Mouse (Mus musculus): Measurements from ENCODE around the gene Sult4a1. TPM values are rescaled to one million over a fixed set of nuclear protein-coding genes. Genes with fewer than 3 reads are reported as not detected.

Gene Sult4a1
- polyA plus RNA-seq, 1 experiment, result not detected

DNA sequence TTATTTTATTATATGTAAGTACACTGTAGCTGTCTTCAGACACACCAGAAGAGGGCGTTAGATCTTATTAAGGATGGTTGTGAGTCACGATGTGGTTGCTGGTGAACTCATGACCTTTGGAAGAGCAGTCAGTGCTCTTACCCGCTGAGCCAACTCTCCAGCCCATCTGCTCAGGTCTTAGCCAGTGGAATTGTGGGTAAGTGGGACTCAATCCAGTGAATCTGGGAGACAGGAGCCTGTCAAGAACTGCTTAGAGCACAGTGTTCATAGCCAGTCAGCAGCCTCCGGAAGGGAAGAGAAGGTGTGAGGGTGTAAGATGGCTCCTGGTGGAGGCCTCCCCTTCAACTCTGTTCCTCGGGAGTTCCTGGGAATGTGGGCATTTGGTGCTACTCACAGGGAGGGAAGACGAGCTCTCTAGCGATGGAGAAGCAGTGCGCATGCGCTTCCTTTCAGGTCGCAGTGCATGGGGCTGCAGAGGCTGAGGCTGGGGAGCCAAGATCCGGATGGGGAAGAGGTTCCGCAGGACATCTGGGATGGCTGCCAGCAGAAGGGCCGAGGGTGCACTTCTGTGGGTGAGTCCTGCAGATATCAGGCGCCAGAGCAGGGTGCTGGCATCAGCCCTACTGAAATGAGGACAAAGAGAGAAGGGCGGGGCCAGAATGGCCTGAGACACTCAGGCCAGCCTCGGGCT lies 25.7 kb upstream of the Sult4a1 start:
- H3K4me1 ChIP-seq (ENCODE audit: control insufficient read depth, insufficient read depth, low read length), result peaks cover 8% of the 10 kb centered on the region
- H3K4me3 ChIP-seq (ENCODE audit: insufficient read depth, low read depth, low read length), result no peak overlapping the region
- TF ChIP-seq POLR2A (IDR thresholded peaks at IDR 0.05; ENCODE audit: insufficient read depth, low read depth, low read length), result no peak
- no peak for TF ChIP-seq CTCF (IDR thresholded peaks at IDR 0.05; ENCODE audit: insufficient read depth, low read depth, low read length)
- H3K27ac ChIP-seq (ENCODE audit: insufficient read depth, low read depth, low read length), result no peak overlapping the region
- WGBS, result 63% methylated on average over 16 of the region's 16 CpGs

DNA sequence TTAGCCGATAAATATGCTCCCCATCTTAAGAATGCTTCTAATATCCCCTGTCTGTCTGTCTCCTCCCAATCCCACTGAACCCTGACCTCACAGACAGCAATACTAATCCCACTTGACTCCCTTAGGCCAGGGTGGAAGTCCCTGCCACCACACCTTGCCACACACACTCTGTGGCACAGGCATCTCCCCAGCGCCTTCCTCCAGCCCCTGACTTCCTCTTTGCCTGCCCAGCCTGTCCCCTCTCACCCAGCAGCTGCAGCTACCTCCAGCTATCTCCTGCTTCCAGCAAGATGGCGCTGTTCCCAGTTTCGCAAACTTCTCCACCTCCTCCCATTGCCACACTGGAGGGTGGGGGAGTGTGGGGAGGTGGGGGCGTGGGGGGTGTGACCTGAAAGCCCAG lies 21.3 kb upstream of the Sult4a1 start:
- H3K27ac ChIP-seq (ENCODE audit: insufficient read depth, low read depth, low read length), result no peak overlapping the region
- TF ChIP-seq POLR2A (IDR thresholded peaks at IDR 0.05; ENCODE audit: insufficient read depth, low read depth, low read length) (no peak), CTCF (IDR thresholded peaks at IDR 0.05; ENCODE audit: insufficient read depth, low read depth, low read length) (no peak)
- H3K4me1 ChIP-seq (ENCODE audit: control insufficient read depth, insufficient read depth, low read length), result peaks cover 8% of the 10 kb centered on the region
- no peak overlapping the region for H3K4me3 ChIP-seq (ENCODE audit: insufficient read depth, low read depth, low read length)
- WGBS, result 46% methylated on average over 5 of the region's 5 CpGs

DNA sequence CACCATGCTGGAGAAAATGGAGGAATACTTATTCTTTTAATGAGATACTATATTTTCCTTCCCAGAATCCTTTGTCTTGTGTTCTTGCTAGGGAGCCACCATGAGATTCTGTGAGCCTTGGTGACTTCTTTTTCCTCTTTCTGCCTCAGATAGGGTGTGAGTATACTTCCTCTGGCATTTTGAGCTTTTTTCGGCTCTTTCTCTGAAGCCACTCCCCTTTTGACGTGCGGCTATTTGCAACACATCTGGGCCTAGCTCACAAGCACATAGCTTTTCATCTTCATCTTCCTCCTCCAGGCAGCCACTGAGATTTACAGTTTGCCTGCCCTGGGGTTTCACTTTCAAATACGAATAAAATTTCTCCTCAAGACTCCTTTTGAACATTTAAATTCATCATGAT lies 20.9 kb upstream of the Sult4a1 start:
- WGBS, result 86% methylated on average over 4 of the region's 4 CpGs
- TF ChIP-seq POLR2A (IDR thresholded peaks at IDR 0.05; ENCODE audit: insufficient read depth, low read depth, low read length) (no peak), CTCF (IDR thresholded peaks at IDR 0.05; ENCODE audit: insufficient read depth, low read depth, low read length) (no peak)
- peaks cover 4% of the 10 kb centered on the region for H3K4me1 ChIP-seq (ENCODE audit: control insufficient read depth, insufficient read depth, low read length)

DNA sequence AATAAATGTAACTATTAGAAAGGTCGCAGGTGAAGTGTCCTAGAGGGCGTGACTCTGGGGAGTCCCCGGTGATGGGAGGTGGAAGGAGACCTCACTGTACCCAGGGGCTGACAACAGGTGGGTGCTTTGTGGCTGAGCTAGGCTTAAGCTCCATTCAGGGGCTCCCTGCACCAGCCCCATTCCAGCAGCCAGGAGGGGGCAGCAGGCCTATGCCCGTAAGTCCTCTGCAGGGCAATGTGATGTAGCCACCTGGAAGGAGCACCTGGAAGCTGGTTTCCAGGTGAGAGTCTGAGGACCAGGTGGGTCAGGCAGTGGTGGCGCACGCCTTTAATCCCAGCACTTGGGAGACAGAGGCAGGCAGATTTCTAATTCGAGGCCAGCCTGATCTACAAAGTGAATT lies 18.5 kb upstream of the Sult4a1 start:
- TF ChIP-seq CTCF (IDR thresholded peaks at IDR 0.05; ENCODE audit: insufficient read depth, low read depth, low read length), result no peak
- 76% methylated on average over 7 of the region's 7 CpGs for WGBS
- Histone ChIP-seq H3K4me3 (ENCODE audit: insufficient read depth, low read depth, low read length) (no peak overlapping the region), H3K27ac (ENCODE audit: insufficient read depth, low read depth, low read length) (no peak overlapping the region), H3K4me1 (ENCODE audit: control insufficient read depth, insufficient read depth, low read length) (no peaks in the 10 kb centered on the region)

More for the DNA sequence above, 20.9 kb upstream of the Sult4a1 start:
- Histone ChIP-seq H3K27ac (ENCODE audit: insufficient read depth, low read depth, low read length) (no peak overlapping the region), H3K4me3 (ENCODE audit: insufficient read depth, low read depth, low read length) (no peak overlapping the region)

DNA sequence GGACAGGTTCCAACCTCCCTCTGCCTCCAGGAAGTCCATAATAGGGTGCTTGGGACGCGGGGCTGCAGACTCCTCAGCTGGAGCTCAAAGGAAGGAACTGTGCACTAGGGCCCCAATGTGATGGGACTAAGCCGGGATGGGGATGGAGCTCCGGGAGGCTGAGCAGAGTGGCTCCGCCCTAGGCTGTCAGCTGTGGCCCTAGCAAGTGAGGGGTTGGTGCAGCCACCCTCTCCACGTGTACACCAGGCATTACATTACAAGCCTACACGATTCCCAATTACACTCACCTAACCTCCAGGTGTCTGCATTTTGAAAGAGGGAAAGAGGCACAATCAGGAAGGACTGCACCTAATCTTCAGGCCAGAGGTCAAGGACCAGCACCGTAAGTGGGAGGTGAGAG lies 17.5 kb upstream of the Sult4a1 start, which contains the start of gene Pnpla5:
TSS of gene Pnpla5 (minus strand) at position 101 of the 400 bp plus-strand sequence.
- 88% methylated on average over 8 of the region's 8 CpGs for WGBS
- TF ChIP-seq CTCF (IDR thresholded peaks at IDR 0.05; ENCODE audit: insufficient read depth, low read depth, low read length) (no peak), POLR2A (IDR thresholded peaks at IDR 0.05; ENCODE audit: insufficient read depth, low read depth, low read length) (no peak)
- Histone ChIP-seq H3K27ac (ENCODE audit: insufficient read depth, low read depth, low read length) (no peak within 1 kb of the TSS), H3K4me3 (ENCODE audit: insufficient read depth, low read depth, low read length) (no peak within 1 kb of the TSS), H3K4me1 (ENCODE audit: control insufficient read depth, insufficient read depth, low read length) (no peaks in the 10 kb centered on the region)

DNA sequence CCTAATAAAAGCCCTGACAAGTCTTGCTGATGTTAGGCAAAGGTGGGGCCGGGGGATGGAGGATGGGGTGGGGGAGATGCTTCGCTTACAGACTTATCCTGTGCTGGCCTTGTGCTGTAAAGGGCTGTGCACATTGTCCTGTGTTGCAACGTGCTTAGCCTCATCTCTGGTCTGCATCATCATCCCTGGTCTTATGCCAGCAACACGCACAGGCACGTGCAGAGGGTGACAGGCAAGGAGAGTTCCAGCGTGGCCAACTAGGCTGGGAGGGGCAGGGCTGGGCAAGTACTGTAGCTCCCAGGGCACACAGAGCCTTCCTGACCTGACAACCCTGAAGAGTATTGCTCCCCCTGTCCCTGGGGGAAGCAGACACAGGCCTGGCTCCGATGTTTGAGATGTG lies 15.5 kb upstream of the Sult4a1 start:
- no peak overlapping the region for H3K27ac ChIP-seq (ENCODE audit: insufficient read depth, low read depth, low read length)

DNA sequence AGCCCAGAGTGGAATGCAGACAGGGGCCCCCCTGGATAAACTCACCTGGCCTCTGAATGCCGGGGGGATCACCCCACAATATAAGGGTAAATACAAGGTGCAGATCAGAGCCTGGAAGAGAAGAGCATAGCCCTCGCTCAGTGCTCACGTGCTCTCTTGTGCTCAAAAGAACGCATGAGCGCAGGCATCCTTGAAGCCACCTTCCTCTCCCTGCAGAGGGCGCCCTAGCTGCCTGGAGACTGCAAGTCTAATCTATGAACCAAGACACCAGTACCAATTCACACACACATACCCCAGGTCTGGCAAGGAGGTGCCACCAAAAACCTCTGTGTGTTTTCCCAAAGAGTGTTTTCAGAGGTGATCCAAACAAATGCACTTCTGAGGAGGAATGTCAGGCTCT lies 15.1 kb upstream of the Sult4a1 start:
- no peak for TF ChIP-seq POLR2A (IDR thresholded peaks at IDR 0.05; ENCODE audit: insufficient read depth, low read depth, low read length)
- TF ChIP-seq CTCF (IDR thresholded peaks at IDR 0.05; ENCODE audit: insufficient read depth, low read depth, low read length), result no peak
- Histone ChIP-seq H3K4me3 (ENCODE audit: insufficient read depth, low read depth, low read length) (no peak overlapping the region), H3K27ac (ENCODE audit: insufficient read depth, low read depth, low read length) (no peak overlapping the region), H3K4me1 (ENCODE audit: control insufficient read depth, insufficient read depth, low read length) (no peaks in the 10 kb centered on the region)
- WGBS, result 28% methylated on average over 6 of the region's 6 CpGs

More for the DNA sequence above, 15.5 kb upstream of the Sult4a1 start:
- WGBS, result 73% methylated on average over 7 of the region's 7 CpGs
- TF ChIP-seq POLR2A (IDR thresholded peaks at IDR 0.05; ENCODE audit: insufficient read depth, low read depth, low read length) (no peak), CTCF (IDR thresholded peaks at IDR 0.05; ENCODE audit: insufficient read depth, low read depth, low read length) (no peak)
- H3K4me3 ChIP-seq (ENCODE audit: insufficient read depth, low read depth, low read length), result no peak overlapping the region
- H3K4me1 ChIP-seq (ENCODE audit: control insufficient read depth, insufficient read depth, low read length), result no peaks in the 10 kb centered on the region

DNA sequence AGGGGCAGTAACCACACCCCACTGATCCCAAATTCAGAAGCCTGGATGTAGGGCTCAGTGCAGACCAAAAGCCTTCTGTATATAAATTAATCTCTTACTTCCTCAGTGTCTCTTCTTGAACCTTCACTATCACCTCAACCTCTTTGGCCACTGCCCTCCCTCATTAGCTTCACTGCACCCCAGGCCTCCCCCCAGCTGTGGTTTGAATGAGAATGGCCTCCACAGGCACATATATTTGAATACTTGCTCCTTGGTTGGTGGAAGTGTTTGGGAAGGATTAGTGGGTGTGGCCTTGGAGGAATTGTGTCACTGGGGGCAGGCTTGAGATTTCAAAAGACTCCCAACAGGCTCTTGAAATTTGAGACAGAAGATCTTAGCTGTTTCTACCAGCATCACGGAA lies 10.9 kb upstream of the Sult4a1 start:
- 92% methylated on average over 1 of the region's 1 CpGs for WGBS
- no peak overlapping the region for H3K27ac ChIP-seq (ENCODE audit: insufficient read depth, low read depth, low read length)
- H3K4me1 ChIP-seq (ENCODE audit: control insufficient read depth, insufficient read depth, low read length), result no peaks in the 10 kb centered on the region
- TF ChIP-seq CTCF (IDR thresholded peaks at IDR 0.05; ENCODE audit: insufficient read depth, low read depth, low read length), result no peak
- TF ChIP-seq POLR2A (IDR thresholded peaks at IDR 0.05; ENCODE audit: insufficient read depth, low read depth, low read length), result no peak
- no peak overlapping the region for H3K4me3 ChIP-seq (ENCODE audit: insufficient read depth, low read depth, low read length)

DNA sequence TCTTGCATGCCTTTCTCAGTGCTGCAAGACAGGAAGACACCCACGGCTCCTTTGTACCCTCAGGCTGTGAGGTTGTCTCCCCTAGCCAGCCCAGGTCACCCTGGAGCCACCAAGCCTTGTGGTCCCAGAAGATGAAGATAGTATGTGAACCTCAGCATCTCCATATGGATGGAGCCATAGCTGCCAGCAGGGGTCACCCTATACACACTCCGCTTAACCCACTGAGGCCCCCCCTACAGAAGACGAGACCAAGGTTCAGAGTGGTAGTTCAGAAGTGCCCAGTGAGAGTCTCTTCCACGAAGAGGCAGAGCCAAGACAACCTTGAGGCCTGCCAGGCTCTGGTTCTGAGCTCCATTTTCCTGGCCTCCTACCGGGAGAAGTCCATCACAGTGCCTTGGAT lies 10.2 kb upstream of the Sult4a1 start:
- 54% methylated on average over 5 of the region's 5 CpGs for WGBS
- Histone ChIP-seq H3K27ac (ENCODE audit: insufficient read depth, low read depth, low read length) (no peak overlapping the region), H3K4me3 (ENCODE audit: insufficient read depth, low read depth, low read length) (no peak overlapping the region), H3K4me1 (ENCODE audit: control insufficient read depth, insufficient read depth, low read length) (no peaks in the 10 kb centered on the region)
- TF ChIP-seq CTCF (IDR thresholded peaks at IDR 0.05; ENCODE audit: insufficient read depth, low read depth, low read length), result no peak
- TF ChIP-seq POLR2A (IDR thresholded peaks at IDR 0.05; ENCODE audit: insufficient read depth, low read depth, low read length), result no peak

Data from olfactory bulb, adult 2 months (tissue).